Mouse (Mus musculus): ENCODE results near the gene Wdfy3. TPM values are rescaled to one million over a fixed set of nuclear protein-coding genes. Genes with fewer than 3 reads are reported as not detected.

Wdfy3 gene
- polyA plus RNA-seq, 1 experiment, result 32.4 TPM

DNA sequence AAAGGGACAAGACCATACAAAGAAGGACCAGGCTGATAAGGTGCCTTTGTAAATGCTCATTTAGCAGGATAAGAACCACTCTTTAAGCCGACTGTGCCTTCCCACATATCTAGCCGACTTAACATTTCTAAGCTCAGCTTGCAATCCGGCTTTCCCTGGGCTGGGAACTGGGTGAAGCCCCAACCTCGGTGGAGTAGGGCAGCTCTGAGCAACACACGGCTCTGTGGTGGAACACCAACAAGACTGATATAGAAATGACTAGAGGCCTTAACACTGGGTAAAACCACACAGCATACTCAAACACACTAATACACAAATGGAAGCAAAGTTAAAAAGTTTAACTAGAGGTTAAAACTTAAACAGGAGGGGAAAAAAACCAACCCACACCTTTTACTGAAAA lies 7.9 kb downstream of the Wdfy3 start:
- WGBS, result 62% methylated on average over 5 of the region's 5 CpGs
- H3K4me3 ChIP-seq (replicated peaks; ENCODE audit: extremely low read depth, low read depth, low read length), result no peak overlapping the region
- peaks cover 8% of the 10 kb centered on the region for H3K4me1 ChIP-seq (ENCODE audit: control insufficient read depth, insufficient read depth, low read length)
- TF ChIP-seq CTCF (IDR thresholded peaks at IDR 0.05; ENCODE audit: insufficient read depth, low read length) (no peak), POLR2A (IDR thresholded peaks at IDR 0.05; ENCODE audit: borderline replicate concordance, extremely low read depth, low read depth, low read length) (no peak)
- DNase-seq, result no peak

DNA sequence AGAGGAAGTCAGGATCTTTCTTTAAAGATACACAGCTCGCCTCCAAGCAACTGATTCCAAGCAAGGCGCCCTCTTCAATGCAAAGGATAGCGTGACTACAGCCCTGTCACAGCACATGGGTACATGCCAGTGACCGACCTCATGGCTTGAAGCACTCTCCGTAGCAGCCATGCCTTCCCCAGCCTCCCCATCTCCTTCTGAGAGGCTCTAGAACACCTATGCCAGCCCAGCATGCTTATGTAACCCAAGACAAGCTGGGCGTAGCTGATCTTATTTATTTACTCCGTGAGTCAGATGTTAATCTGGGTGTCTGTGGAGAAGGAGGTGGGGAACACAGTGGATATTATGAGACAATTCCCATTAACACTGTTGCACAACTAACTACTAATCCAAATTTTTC lies 13.8 kb downstream of the Wdfy3 start:
- WGBS, result 43% methylated on average over 7 of the region's 7 CpGs
- Histone ChIP-seq H3K4me3 (replicated peaks; ENCODE audit: extremely low read depth, low read depth, low read length) (no peak overlapping the region), H3K4me1 (ENCODE audit: control insufficient read depth, insufficient read depth, low read length) (peaks cover 12% of the 10 kb centered on the region)
- DNase-seq, result peak; percentile 32
- TF ChIP-seq POLR2A (IDR thresholded peaks at IDR 0.05; ENCODE audit: borderline replicate concordance, extremely low read depth, low read depth, low read length), result no peak
- TF ChIP-seq CTCF (IDR thresholded peaks at IDR 0.05; ENCODE audit: insufficient read depth, low read length), result no peak

DNA sequence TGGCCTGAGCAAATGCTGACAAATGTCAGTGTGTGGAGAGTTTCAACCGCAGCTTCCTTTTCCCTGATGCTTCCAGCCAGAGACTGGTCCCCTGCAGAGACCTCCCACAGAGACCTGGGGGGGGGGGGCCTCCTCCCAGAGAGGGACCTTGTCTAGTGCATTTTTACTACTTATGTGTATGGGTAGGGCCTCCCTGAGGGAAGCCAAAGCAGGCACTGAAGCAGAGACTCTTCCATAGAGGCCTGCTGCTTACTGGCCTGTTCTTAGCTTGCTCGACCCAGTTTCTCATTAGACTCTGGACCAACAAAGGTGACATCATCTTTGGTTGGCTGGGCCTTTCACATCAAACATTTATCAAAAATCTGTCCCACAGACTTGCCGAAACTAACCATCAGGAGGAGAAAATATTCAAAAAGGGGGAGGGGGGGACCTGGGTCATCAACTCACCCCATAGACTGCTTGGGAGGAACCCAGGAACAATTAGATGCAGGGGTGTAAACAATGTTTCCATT lies 14.5 kb downstream of the Wdfy3 start:
- no peak for DNase-seq
- Histone ChIP-seq H3K4me1 (ENCODE audit: control insufficient read depth, insufficient read depth, low read length) (peaks cover 12% of the 10 kb centered on the region), H3K4me3 (replicated peaks; ENCODE audit: extremely low read depth, low read depth, low read length) (no peak overlapping the region)
- TF ChIP-seq POLR2A (IDR thresholded peaks at IDR 0.05; ENCODE audit: borderline replicate concordance, extremely low read depth, low read depth, low read length), result no peak
- no peak for TF ChIP-seq CTCF (IDR thresholded peaks at IDR 0.05; ENCODE audit: insufficient read depth, low read length)
- 23% methylated on average over 3 of the region's 3 CpGs for WGBS

DNA sequence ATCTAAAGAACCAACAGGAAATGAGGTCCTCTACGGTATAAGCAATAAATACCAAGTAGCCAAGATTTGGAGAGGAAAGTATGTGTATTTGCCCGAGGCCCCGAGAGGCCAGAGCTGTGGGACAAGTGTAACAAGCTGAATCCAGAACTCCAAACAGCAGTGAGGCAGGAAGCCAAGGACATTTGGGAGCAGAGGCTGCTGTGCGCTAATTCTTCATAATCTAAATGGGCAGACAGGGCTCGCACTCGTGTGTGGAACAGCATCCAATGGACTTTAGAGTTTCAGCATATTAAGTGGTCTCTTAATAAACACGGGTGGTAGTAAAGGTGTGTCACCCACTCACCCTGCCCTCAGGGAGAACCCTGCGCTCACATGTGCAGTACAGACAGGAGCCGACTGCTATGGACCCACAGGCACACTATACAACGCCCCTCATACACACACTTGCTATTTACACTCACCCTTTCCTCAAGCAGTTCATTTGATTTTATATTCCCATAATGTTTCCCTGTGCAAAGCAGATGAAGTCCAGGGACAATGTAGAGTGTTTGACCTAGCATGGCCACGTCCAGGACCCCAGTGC lies 15.1 kb downstream of the Wdfy3 start:
- H3K4me3 ChIP-seq (replicated peaks; ENCODE audit: extremely low read depth, low read depth, low read length), result no peak overlapping the region
- 40% methylated on average over 11 of the region's 11 CpGs for WGBS
- TF ChIP-seq CTCF (IDR thresholded peaks at IDR 0.05; ENCODE audit: insufficient read depth, low read length) (no peak), POLR2A (IDR thresholded peaks at IDR 0.05; ENCODE audit: borderline replicate concordance, extremely low read depth, low read depth, low read length) (no peak)
- H3K4me1 ChIP-seq (ENCODE audit: control insufficient read depth, insufficient read depth, low read length), result peaks cover 12% of the 10 kb centered on the region
- peak; percentile 21 for DNase-seq

- Histone ChIP-seq H3K4me1 (ENCODE audit: control insufficient read depth, insufficient read depth, low read length) (peaks cover 12% of the 10 kb centered on the region), H3K4me3 (replicated peaks; ENCODE audit: extremely low read depth, low read depth, low read length) (no peak overlapping the region)
- no peak for TF ChIP-seq CTCF (IDR thresholded peaks at IDR 0.05; ENCODE audit: insufficient read depth, low read length)
- TF ChIP-seq POLR2A (IDR thresholded peaks at IDR 0.05; ENCODE audit: borderline replicate concordance, extremely low read depth, low read depth, low read length), result no peak
- DNase-seq, result no peak
- WGBS, result 78% methylated on average over 6 of the region's 6 CpGs
Observed at GRCm38 (mm10) chr5:102052906-102053305, 16.8 kb downstream of the Wdfy3 start.

- H3K4me1 ChIP-seq (ENCODE audit: control insufficient read depth, insufficient read depth, low read length), result peaks cover 12% of the 10 kb centered on the region
- TF ChIP-seq POLR2A (IDR thresholded peaks at IDR 0.05; ENCODE audit: borderline replicate concordance, extremely low read depth, low read depth, low read length), result no peak
- no peak overlapping the region for H3K4me3 ChIP-seq (replicated peaks; ENCODE audit: extremely low read depth, low read depth, low read length)
- WGBS, result 84% methylated on average over 4 of the region's 4 CpGs
- no peak for DNase-seq
Observed at GRCm38 (mm10) chr5:102052465-102052864, 17.3 kb downstream of the Wdfy3 start.

DNA sequence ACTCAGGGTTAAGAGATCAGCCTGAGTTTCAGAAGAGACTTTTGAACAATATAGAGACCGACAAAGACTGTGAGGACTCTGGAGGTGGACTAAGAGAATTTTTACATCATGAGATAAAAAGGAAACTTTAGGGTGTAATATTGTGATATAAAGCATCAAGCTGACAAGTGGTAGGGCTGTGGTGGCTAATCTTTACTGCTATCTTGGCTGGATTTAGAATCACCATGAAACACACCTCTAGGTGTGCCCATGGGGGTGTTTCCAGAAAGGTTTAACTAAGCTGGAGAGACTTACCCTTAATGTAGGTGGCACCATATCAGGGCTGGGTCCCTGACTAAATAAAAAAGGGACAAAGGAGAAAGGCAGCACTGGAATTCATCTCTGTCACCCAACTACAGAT lies 19.0 kb downstream of the Wdfy3 start:
- Histone ChIP-seq H3K4me3 (replicated peaks; ENCODE audit: extremely low read depth, low read depth, low read length) (no peak overlapping the region), H3K4me1 (ENCODE audit: control insufficient read depth, insufficient read depth, low read length) (peaks cover 11% of the 10 kb centered on the region)
- 95% methylated on average over 1 of the region's 1 CpGs for WGBS
- TF ChIP-seq POLR2A (IDR thresholded peaks at IDR 0.05; ENCODE audit: borderline replicate concordance, extremely low read depth, low read depth, low read length), result no peak
- TF ChIP-seq CTCF (IDR thresholded peaks at IDR 0.05; ENCODE audit: insufficient read depth, low read length), result no peak
- DNase-seq, result no peak

GRCm38 (mm10) chr5:102048416-102048815 lies 21.3 kb downstream of the Wdfy3 start:
- no peak for DNase-seq
- 93% methylated on average over 2 of the region's 2 CpGs for WGBS
- H3K4me1 ChIP-seq (ENCODE audit: control insufficient read depth, insufficient read depth, low read length), result peaks cover 5% of the 10 kb centered on the region

GRCm38 (mm10) chr5:102046617-102047116 lies 23.1 kb downstream of the Wdfy3 start:
- Histone ChIP-seq H3K4me3 (replicated peaks; ENCODE audit: extremely low read depth, low read depth, low read length) (no peak overlapping the region), H3K4me1 (ENCODE audit: control insufficient read depth, insufficient read depth, low read length) (peaks cover 5% of the 10 kb centered on the region)
- 73% methylated on average over 8 of the region's 8 CpGs for WGBS
- TF ChIP-seq POLR2A (IDR thresholded peaks at IDR 0.05; ENCODE audit: borderline replicate concordance, extremely low read depth, low read depth, low read length) (no peak), CTCF (IDR thresholded peaks at IDR 0.05; ENCODE audit: insufficient read depth, low read length) (no peak)
- no peak for DNase-seq

More at GRCm38 (mm10) chr5:102048416-102048815, 21.3 kb downstream of the Wdfy3 start:
- no peak overlapping the region for H3K4me3 ChIP-seq (replicated peaks; ENCODE audit: extremely low read depth, low read depth, low read length)
- TF ChIP-seq POLR2A (IDR thresholded peaks at IDR 0.05; ENCODE audit: borderline replicate concordance, extremely low read depth, low read depth, low read length), result no peak
- TF ChIP-seq CTCF (IDR thresholded peaks at IDR 0.05; ENCODE audit: insufficient read depth, low read length), result no peak

Measured in lung, adult 2 months (tissue).